Mouse (Mus musculus): Measurements from ENCODE around the gene Lrrc29. TPM values are rescaled to one million over a fixed set of nuclear protein-coding genes. Genes with fewer than 3 reads are reported as not detected.

Lrrc29 gene
- polyA plus RNA-seq, 1 experiment from 2014 or later: 0.94 TPM

DNA sequence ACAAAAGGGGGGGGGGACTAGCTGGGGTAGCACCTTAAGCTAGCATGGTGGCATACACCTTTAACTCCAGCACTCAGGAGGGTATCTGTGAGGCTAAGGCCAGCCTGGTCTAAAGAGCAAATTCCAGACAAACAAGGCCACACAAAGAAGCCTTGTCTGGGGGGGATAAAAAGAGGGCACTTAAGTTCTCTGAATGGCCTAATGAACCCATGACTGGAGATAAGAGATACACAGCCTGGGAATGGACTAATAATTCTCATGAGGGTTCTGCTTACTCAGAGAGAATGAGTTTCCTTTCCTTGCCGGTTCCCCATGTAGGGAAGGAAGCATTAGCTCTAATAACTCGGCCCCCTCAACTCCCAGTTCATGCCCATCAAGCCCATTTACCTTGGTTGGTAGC, 6.4 kb upstream of the Lrrc29 start:
- no peak overlapping the region for H3K4me2 ChIP-seq (ENCODE audit: low read length)
- H3K27me3 ChIP-seq (replicated peaks; ENCODE audit: control insufficient read depth, insufficient read depth, low read length): no peaks in the 10 kb centered on the region
- WGBS: 72% methylated on average over 2 of the region's 2 CpGs
- H3K9me3 ChIP-seq (ENCODE audit: control insufficient read depth, low read length): no peaks in the 10 kb centered on the region
- H3K36me3 ChIP-seq (ENCODE audit: control insufficient read depth, insufficient read depth, low read length): peaks cover 22% of the 10 kb centered on the region
- no peak overlapping the region for H3K27ac ChIP-seq (ENCODE audit: low read depth, low read length)
- H3K4me3 ChIP-seq (ENCODE audit: low read length): no peak overlapping the region
- no peak for ATAC-seq
- H3K4me1 ChIP-seq (ENCODE audit: control insufficient read depth, insufficient read depth, low read depth, low read length): peaks cover under 1% of the 10 kb centered on the region
- no peak overlapping the region for H3K9ac ChIP-seq (ENCODE audit: low read depth, low read length)

- Histone ChIP-seq H3K9me3 (ENCODE audit: control insufficient read depth, low read length) (no peaks in the 10 kb centered on the region), H3K36me3 (ENCODE audit: control insufficient read depth, insufficient read depth, low read length) (peaks cover 22% of the 10 kb centered on the region)
Measured at GRCm38 (mm10) chr8:105331931-105332330, 5.9 kb upstream of the Lrrc29 start.

DNA sequence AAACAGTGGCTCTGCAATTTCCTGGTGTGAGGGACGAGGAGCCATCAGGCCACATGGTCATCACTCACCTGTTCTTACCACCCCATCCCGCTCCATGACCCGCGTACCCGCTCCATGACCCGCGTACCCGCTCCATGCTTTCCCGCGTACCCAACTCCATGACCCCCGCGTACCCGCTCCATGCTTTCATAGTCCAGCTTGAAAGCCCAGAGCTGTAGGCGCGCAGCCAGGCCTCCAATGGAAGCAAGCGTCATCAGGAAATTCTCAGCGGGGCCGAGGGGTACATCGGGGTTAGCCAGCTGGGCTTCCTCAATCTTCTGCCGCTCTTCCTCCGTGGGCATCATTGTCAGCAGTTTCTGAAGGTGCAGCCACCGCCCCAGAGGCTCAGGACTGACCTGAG, 5.4 kb upstream of the Lrrc29 start:
- Histone ChIP-seq H3K9me3 (ENCODE audit: control insufficient read depth, low read length) (no peaks in the 10 kb centered on the region), H3K27me3 (replicated peaks; ENCODE audit: control insufficient read depth, insufficient read depth, low read length) (no peaks in the 10 kb centered on the region), H3K36me3 (ENCODE audit: control insufficient read depth, insufficient read depth, low read length) (peaks cover 22% of the 10 kb centered on the region), H3K4me3 (ENCODE audit: low read length) (no peak overlapping the region), H3K4me1 (ENCODE audit: control insufficient read depth, insufficient read depth, low read depth, low read length) (peaks cover 9% of the 10 kb centered on the region), H3K27ac (ENCODE audit: low read depth, low read length) (no peak overlapping the region), H3K9ac (ENCODE audit: low read depth, low read length) (no peak overlapping the region), H3K4me2 (ENCODE audit: low read length) (no peak overlapping the region)
- ATAC-seq: no peak
- WGBS: 97% methylated on average over 22 of the region's 22 CpGs

More at GRCm38 (mm10) chr8:105331931-105332330, 5.9 kb upstream of the Lrrc29 start:
- Histone ChIP-seq H3K27me3 (replicated peaks; ENCODE audit: control insufficient read depth, insufficient read depth, low read length) (no peaks in the 10 kb centered on the region), H3K27ac (ENCODE audit: low read depth, low read length) (no peak overlapping the region), H3K4me3 (ENCODE audit: low read length) (no peak overlapping the region), H3K9ac (ENCODE audit: low read depth, low read length) (no peak overlapping the region), H3K4me2 (ENCODE audit: low read length) (no peak overlapping the region), H3K4me1 (ENCODE audit: control insufficient read depth, insufficient read depth, low read depth, low read length) (peaks cover 7% of the 10 kb centered on the region)
- ATAC-seq: no peak
- 98% methylated on average over 9 of the region's 9 CpGs for WGBS

- no peak overlapping the region for H3K4me2 ChIP-seq (ENCODE audit: low read length)
- 94% methylated on average over 12 of the region's 12 CpGs for WGBS
- no peak for ATAC-seq
- no peak overlapping the region for H3K27ac ChIP-seq (ENCODE audit: low read depth, low read length)
- no peaks in the 10 kb centered on the region for H3K9me3 ChIP-seq (ENCODE audit: control insufficient read depth, low read length)
- H3K9ac ChIP-seq (ENCODE audit: low read depth, low read length): no peak overlapping the region
- no peak overlapping the region for H3K4me3 ChIP-seq (ENCODE audit: low read length)
- no peaks in the 10 kb centered on the region for H3K27me3 ChIP-seq (replicated peaks; ENCODE audit: control insufficient read depth, insufficient read depth, low read length)
- H3K36me3 ChIP-seq (ENCODE audit: control insufficient read depth, insufficient read depth, low read length): peaks cover 22% of the 10 kb centered on the region
- peaks cover 10% of the 10 kb centered on the region for H3K4me1 ChIP-seq (ENCODE audit: control insufficient read depth, insufficient read depth, low read depth, low read length)
Measured at GRCm38 (mm10) chr8:105330325-105330724, 4.2 kb upstream of the Lrrc29 start.

GRCm38 (mm10) chr8:105326968-105327367, 890 bp upstream of the Lrrc29 start:
- 48% methylated on average over 6 of the region's 6 CpGs for WGBS

DNA sequence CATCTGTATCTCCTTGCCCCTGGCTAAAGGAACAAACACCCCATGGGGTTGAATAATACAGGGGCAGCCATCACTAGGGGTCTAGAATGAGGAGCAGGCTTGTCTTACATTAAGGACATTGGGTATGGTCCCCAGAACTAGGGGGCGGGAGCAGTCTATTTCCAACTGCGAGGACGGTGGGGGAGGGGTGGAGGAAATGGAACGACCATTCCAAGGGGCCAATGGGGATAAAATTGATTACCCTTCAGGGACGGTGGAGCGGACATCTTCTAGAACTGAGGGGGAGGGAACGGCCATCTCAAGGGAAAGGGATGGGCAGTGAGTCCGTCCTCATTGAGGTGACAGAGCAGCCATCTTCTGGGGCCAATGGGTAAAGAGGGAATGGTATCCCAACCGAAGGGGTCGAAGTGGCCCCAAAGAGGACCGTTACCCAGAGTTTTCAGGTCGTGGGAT, 411 bp downstream of the Lrrc29 start:
- Histone ChIP-seq H3K9ac (ENCODE audit: low read depth, low read length) (peak overlapping the region; percentile 86), H3K4me2 (ENCODE audit: low read length) (peak overlapping the region; percentile 64), H3K4me1 (ENCODE audit: control insufficient read depth, insufficient read depth, low read depth, low read length) (peaks cover 20% of the 10 kb centered on the region), H3K36me3 (ENCODE audit: control insufficient read depth, insufficient read depth, low read length) (peaks cover 20% of the 10 kb centered on the region), H3K4me3 (ENCODE audit: low read length) (peak overlapping the region; percentile 70), H3K27me3 (replicated peaks; ENCODE audit: control insufficient read depth, insufficient read depth, low read length) (no peaks in the 10 kb centered on the region), H3K27ac (ENCODE audit: low read depth, low read length) (peak overlapping the region; percentile 77; the same call in 1 of the 2 replicates), H3K9me3 (ENCODE audit: control insufficient read depth, low read length) (no peaks in the 10 kb centered on the region)
- 2% methylated on average over 12 of the region's 12 CpGs for WGBS
- peak; percentile 67 for ATAC-seq

More at GRCm38 (mm10) chr8:105326968-105327367, 890 bp upstream of the Lrrc29 start:
- peaks cover 26% of the 10 kb centered on the region for H3K36me3 ChIP-seq (ENCODE audit: control insufficient read depth, insufficient read depth, low read length)
- H3K4me3 ChIP-seq (ENCODE audit: low read length): peak overlapping the region; percentile 70
- no peaks in the 10 kb centered on the region for H3K27me3 ChIP-seq (replicated peaks; ENCODE audit: control insufficient read depth, insufficient read depth, low read length)
- H3K4me1 ChIP-seq (ENCODE audit: control insufficient read depth, insufficient read depth, low read depth, low read length): peaks cover 20% of the 10 kb centered on the region
- H3K9me3 ChIP-seq (ENCODE audit: control insufficient read depth, low read length): no peaks in the 10 kb centered on the region
- peak overlapping the region; percentile 86 for H3K9ac ChIP-seq (ENCODE audit: low read depth, low read length)
- no peak for ATAC-seq
- H3K27ac ChIP-seq (ENCODE audit: low read depth, low read length): 0 out of 2 replicates have a peak overlapping the region, but pooled peaks have one; percentile 13
- peak overlapping the region; percentile 71 for H3K4me2 ChIP-seq (ENCODE audit: low read length)

- no peak overlapping the region for H3K9ac ChIP-seq (ENCODE audit: low read depth, low read length)
- no peak overlapping the region for H3K27ac ChIP-seq (ENCODE audit: low read depth, low read length)
- H3K27me3 ChIP-seq (replicated peaks; ENCODE audit: control insufficient read depth, insufficient read depth, low read length): no peaks in the 10 kb centered on the region
- no peak overlapping the region for H3K4me2 ChIP-seq (ENCODE audit: low read length)
- peaks cover 12% of the 10 kb centered on the region for H3K36me3 ChIP-seq (ENCODE audit: control insufficient read depth, insufficient read depth, low read length)
- H3K4me3 ChIP-seq (ENCODE audit: low read length): no peak overlapping the region
- H3K9me3 ChIP-seq (ENCODE audit: control insufficient read depth, low read length): no peaks in the 10 kb centered on the region
- WGBS: 90% methylated on average over 4 of the region's 4 CpGs
- ATAC-seq: no peak
- peaks cover 20% of the 10 kb centered on the region for H3K4me1 ChIP-seq (ENCODE audit: control insufficient read depth, insufficient read depth, low read depth, low read length)
Measured at GRCm38 (mm10) chr8:105323183-105323582, 2.9 kb downstream of the Lrrc29 start.

- Histone ChIP-seq H3K36me3 (ENCODE audit: control insufficient read depth, insufficient read depth, low read length) (peaks cover 17% of the 10 kb centered on the region), H3K4me2 (ENCODE audit: low read length) (no peak overlapping the region), H3K4me1 (ENCODE audit: control insufficient read depth, insufficient read depth, low read depth, low read length) (no peaks in the 10 kb centered on the region), H3K27me3 (replicated peaks; ENCODE audit: control insufficient read depth, insufficient read depth, low read length) (no peaks in the 10 kb centered on the region), H3K9me3 (ENCODE audit: control insufficient read depth, low read length) (no peaks in the 10 kb centered on the region), H3K27ac (ENCODE audit: low read depth, low read length) (no peak overlapping the region), H3K4me3 (ENCODE audit: low read length) (no peak overlapping the region), H3K9ac (ENCODE audit: low read depth, low read length) (no peak overlapping the region)
- ATAC-seq: no peak
- 85% methylated on average over 11 of the region's 11 CpGs for WGBS
Measured at GRCm38 (mm10) chr8:105318662-105319190, 7.4 kb downstream of the Lrrc29 start.

GRCm38 (mm10) chr8:105317941-105318340, 8.1 kb downstream of the Lrrc29 start:
- Histone ChIP-seq H3K27me3 (replicated peaks; ENCODE audit: control insufficient read depth, insufficient read depth, low read length) (no peaks in the 10 kb centered on the region), H3K4me1 (ENCODE audit: control insufficient read depth, insufficient read depth, low read depth, low read length) (no peaks in the 10 kb centered on the region), H3K36me3 (ENCODE audit: control insufficient read depth, insufficient read depth, low read length) (peaks cover 18% of the 10 kb centered on the region), H3K4me3 (ENCODE audit: low read length) (no peak overlapping the region), H3K9me3 (ENCODE audit: control insufficient read depth, low read length) (no peaks in the 10 kb centered on the region), H3K27ac (ENCODE audit: low read depth, low read length) (no peak overlapping the region), H3K4me2 (ENCODE audit: low read length) (no peak overlapping the region), H3K9ac (ENCODE audit: low read depth, low read length) (no peak overlapping the region)
- 67% methylated on average over 4 of the region's 4 CpGs for WGBS
- no peak for ATAC-seq
